Mouse (Mus musculus) liver, embryonic 12.5 days (tissue): Measurements from ENCODE around the gene Rab6a. TPM values are rescaled to one million over a fixed set of nuclear protein-coding genes. Genes with fewer than 3 reads are reported as not detected.

Experiments used
- ATAC-seq: fragments of 200-750 bp; cut with Nextera tagmentation; 2 replicates; pipeline ENCODE4 v1.8.0; 2017; ENCODE audit warnings: moderate number of reproducible peaks, mild to moderate bottlenecking, moderate library complexity
- H3K27ac ChIP-seq: fragments of 300-500 bp; sonication (generic); 2 replicates; pipeline ENCODE4 v1.5.1; 2016; ENCODE audit warnings: mild to moderate bottlenecking
- H3K27me3 ChIP-seq: fragments of 300-500 bp; sonication (generic); replicated peaks from 2 replicates; pipeline ENCODE4 v1.6.1; 2016; ENCODE audit warnings: mild to moderate bottlenecking, moderate library complexity
- H3K36me3 ChIP-seq: fragments of 300-500 bp; sonication (generic); 2 replicates; pipeline ENCODE4 v1.6.1; 2016; ENCODE audit warnings: mild to moderate bottlenecking, moderate library complexity
- H3K4me1 ChIP-seq: fragments of 300-500 bp; sonication (generic); 2 replicates; pipeline ENCODE4 v1.6.1; 2016
- H3K4me2 ChIP-seq: fragments of 300-500 bp; sonication (generic); 2 replicates; pipeline ENCODE4 v1.6.1; 2016; ENCODE audit warnings: mild to moderate bottlenecking, moderate library complexity
- H3K4me3 ChIP-seq: fragments of 300-500 bp; sonication (generic); 2 replicates; pipeline ENCODE4 v1.5.1; 2016; ENCODE audit warnings: mild to moderate bottlenecking, moderate library complexity
- H3K9ac ChIP-seq: fragments of 300-500 bp; sonication (generic); 2 replicates; pipeline ENCODE4 v1.6.1; 2016; ENCODE audit warnings: mild to moderate bottlenecking, moderate library complexity
- H3K9me3 ChIP-seq: fragments of 300-500 bp; sonication (generic); replicated peaks from 2 replicates; pipeline ENCODE4 v1.6.1; 2016; ENCODE audit warnings: mild to moderate bottlenecking, moderate library complexity
- WGBS: fragments of 180-500 bp; shearing (Covaris S2); methylation state at CpG from one replicate; pipeline ENCODE4 v1.1.7; 2016; ENCODE audit not compliant: insufficient replicate concordance; 5-methylcytosine and 5-hydroxymethylcytosine counted together
- polyA plus RNA-seq: library from polyadenylated mRNA; unstranded; fragments of >200 nt; fragmentation: Nextera tagmentation; extraction: Ambion mirVana; gene quantifications from 2 replicates; pipeline ENCODE4 v1.2.1, GENCODE M21; 2016

Rab6a gene
- polyA plus RNA-seq, 1 experiment from 2014 or later: 62.0 TPM

DNA sequence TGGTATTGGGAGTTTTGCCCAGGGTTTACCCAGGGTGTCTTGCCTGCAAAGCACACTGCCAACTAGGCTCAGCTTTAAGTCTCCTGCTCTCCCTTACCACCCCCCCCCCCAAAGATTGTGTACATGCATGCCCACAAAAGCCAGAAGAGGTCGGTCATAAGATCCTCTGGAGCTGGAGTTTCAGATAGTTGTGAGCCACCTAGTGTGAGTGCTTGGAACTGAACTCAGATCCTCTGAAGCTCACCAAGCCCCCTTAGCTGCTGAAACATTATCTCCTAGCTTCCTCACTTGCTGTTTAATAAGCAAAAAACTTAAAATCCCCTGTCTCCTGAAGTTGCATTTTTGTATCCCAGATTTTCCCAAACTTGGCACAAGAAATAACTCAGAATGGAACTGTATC lies 30.4 kb downstream of the Rab6a start:
- WGBS: 13% methylated on average over 1 of the region's 1 CpGs
- H3K27ac ChIP-seq: no peak overlapping the region
- peaks cover 53% of the 10 kb centered on the region for H3K36me3 ChIP-seq
- no peaks in the 10 kb centered on the region for H3K4me1 ChIP-seq
- H3K4me2 ChIP-seq: no peak overlapping the region
- H3K9ac ChIP-seq: no peak overlapping the region
- H3K9me3 ChIP-seq: no peaks in the 10 kb centered on the region
- ATAC-seq: no peak
- no peaks in the 10 kb centered on the region for H3K27me3 ChIP-seq
- no peak overlapping the region for H3K4me3 ChIP-seq

DNA sequence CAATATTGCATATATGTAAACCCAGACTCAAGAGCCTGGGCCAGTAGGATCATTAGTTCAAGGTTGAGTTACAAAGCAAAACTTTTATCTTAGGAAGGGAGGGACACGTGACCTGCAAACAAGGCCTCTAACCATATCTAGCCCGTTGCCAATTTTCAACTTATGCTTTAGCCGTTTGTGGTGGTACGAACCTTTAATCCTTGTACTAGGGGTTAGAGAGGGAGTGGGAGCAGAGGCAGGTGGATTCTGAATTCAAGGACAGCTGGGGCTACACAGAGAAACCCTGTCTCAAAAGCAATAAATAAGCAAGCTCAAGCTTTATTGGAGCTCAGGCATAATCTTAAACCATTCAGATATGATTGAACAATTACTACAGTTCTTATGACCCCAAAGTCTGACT lies 35.2 kb downstream of the Rab6a start:
- Histone ChIP-seq H3K36me3 (peaks cover 36% of the 10 kb centered on the region), H3K27me3 (no peaks in the 10 kb centered on the region), H3K9me3 (no peaks in the 10 kb centered on the region), H3K9ac (no peak overlapping the region), H3K4me1 (peaks cover 24% of the 10 kb centered on the region), H3K4me3 (no peak overlapping the region), H3K27ac (no peak overlapping the region), H3K4me2 (no peak overlapping the region)
- WGBS: 72% methylated on average over 4 of the region's 4 CpGs
- no peak for ATAC-seq

DNA sequence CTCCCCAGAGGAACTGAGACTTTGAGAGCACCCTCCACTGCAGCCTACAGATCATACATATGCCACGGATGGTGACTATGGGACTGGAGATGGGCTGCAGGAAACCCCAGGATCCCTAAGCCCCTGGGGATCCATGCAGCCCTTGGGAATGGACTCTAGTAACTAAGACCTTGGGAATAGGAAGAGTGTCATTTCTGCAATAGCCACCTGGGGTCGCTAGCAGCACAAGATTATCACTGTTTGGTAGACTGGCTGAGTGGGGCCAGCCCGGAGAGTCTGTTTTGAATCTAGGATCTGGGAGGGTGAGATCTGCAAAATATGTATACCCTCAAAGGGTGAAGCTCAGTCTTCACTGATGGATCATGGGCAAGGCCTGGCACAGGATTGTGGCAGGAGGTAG lies 37.9 kb downstream of the Rab6a start:
- Histone ChIP-seq H3K4me1 (peaks cover 27% of the 10 kb centered on the region), H3K9ac (no peak overlapping the region), H3K36me3 (peaks cover 24% of the 10 kb centered on the region; the same call in 1 of the 2 replicates), H3K4me2 (no peak overlapping the region), H3K27ac (no peak overlapping the region), H3K27me3 (no peaks in the 10 kb centered on the region), H3K9me3 (no peaks in the 10 kb centered on the region), H3K4me3 (no peak overlapping the region)
- ATAC-seq: peak; percentile 53
- 29% methylated on average over 3 of the region's 3 CpGs for WGBS

DNA sequence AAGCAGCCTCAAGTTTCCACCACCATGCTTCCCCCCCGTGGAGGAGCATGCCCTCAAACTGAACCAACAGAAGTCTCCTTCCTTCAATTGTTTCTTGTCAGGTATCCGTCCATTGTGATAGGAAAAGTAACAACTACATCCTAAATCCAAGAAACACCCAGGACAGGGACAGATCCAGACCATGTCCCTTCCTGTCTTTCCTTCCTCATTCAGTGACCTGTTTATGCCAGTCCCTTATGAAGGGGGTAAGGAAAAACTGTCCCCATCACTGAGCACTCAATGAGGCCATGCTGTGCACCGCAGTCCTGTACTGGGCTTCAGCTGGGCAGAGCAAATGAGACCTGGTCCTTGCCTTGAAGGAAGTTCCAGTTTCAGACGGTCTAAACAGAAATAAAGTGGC lies 41.9 kb downstream of the Rab6a start:
- WGBS: 62% methylated on average over 4 of the region's 4 CpGs
- no peaks in the 10 kb centered on the region for H3K9me3 ChIP-seq
- no peak overlapping the region for H3K9ac ChIP-seq
- no peak overlapping the region for H3K27ac ChIP-seq
- peaks cover 29% of the 10 kb centered on the region for H3K4me1 ChIP-seq
- no peaks in the 10 kb centered on the region for H3K36me3 ChIP-seq
- H3K27me3 ChIP-seq: no peaks in the 10 kb centered on the region
- H3K4me2 ChIP-seq: no peak overlapping the region
- no peak for ATAC-seq
- no peak overlapping the region for H3K4me3 ChIP-seq

DNA sequence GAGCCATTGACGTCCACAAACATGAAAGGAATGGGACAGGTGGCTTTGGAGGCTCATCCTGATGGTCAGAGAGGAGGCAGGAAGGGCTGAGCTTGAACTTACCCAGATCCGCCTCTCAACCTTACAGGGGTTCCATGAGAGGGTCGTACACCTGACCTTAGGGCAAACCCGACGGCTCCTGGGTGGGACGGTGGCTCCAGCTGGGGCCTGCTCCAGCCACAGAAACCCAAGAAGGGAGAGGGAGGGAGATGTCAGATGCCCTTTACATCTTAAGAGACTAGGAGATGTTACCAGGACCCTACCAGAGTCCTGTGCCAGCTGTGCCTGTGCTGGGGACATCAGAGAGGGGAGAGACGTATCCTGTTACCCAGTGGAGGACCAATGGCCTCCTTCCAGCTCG lies 42.6 kb downstream of the Rab6a start:
- no peaks in the 10 kb centered on the region for H3K27me3 ChIP-seq
- no peak overlapping the region for H3K4me3 ChIP-seq
- ATAC-seq: no peak
- peaks cover 26% of the 10 kb centered on the region for H3K4me1 ChIP-seq
- H3K9ac ChIP-seq: no peak overlapping the region
- no peaks in the 10 kb centered on the region for H3K9me3 ChIP-seq
- no peak overlapping the region for H3K27ac ChIP-seq
- no peaks in the 10 kb centered on the region for H3K36me3 ChIP-seq
- H3K4me2 ChIP-seq: no peak overlapping the region
- WGBS: 67% methylated on average over 8 of the region's 8 CpGs

DNA sequence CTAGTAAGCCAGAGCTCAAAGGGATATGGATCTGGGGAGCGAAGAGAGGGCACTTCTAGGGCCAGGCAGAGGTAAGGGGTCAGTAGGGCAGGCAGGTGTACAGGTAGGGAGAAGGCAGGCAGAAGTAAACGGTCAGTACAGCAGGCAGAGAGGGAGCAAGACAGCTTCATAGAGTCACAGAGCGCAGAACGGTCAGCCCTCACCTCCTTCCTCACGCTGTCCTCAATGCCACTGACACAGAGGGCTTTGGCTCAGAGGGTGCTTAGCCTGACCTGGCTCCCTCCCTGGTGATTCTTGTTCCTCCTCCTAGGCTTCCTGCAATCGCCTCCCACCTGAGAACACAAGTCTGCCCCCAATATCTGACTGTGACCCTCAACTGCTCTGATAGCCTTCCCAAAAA lies 43.2 kb downstream of the Rab6a start:
- Histone ChIP-seq H3K4me1 (peaks cover 20% of the 10 kb centered on the region), H3K36me3 (no peaks in the 10 kb centered on the region), H3K27me3 (no peaks in the 10 kb centered on the region), H3K4me2 (no peak overlapping the region), H3K9me3 (no peaks in the 10 kb centered on the region), H3K4me3 (no peak overlapping the region), H3K9ac (no peak overlapping the region), H3K27ac (no peak overlapping the region)
- ATAC-seq: no peak
- WGBS: 76% methylated on average over 6 of the region's 6 CpGs

DNA sequence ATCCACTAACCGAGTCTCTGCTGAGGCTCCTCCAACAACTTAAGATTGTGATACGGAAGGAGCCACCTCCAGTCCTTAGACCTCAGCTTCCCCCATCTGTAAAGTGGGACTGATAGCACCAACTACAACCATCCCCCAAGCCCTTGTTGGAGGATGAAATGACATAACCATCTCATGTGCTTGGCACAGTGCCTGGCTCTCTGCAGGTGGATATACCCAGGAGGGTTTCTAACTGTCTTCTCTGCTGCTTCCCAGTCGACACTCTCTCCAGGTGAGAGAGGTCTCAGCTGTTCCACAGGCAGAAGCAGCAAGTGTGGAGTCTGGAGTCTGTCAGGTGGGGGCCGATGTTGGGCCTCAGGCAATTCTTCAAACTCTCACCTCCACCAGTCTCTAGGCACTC lies 43.8 kb downstream of the Rab6a start:
- WGBS: 42% methylated on average over 4 of the region's 4 CpGs
- Histone ChIP-seq H3K4me1 (peaks cover 18% of the 10 kb centered on the region), H3K27ac (no peak overlapping the region), H3K9me3 (no peaks in the 10 kb centered on the region), H3K36me3 (no peaks in the 10 kb centered on the region), H3K4me2 (no peak overlapping the region), H3K27me3 (no peaks in the 10 kb centered on the region), H3K4me3 (no peak overlapping the region), H3K9ac (no peak overlapping the region)
- no peak for ATAC-seq

DNA sequence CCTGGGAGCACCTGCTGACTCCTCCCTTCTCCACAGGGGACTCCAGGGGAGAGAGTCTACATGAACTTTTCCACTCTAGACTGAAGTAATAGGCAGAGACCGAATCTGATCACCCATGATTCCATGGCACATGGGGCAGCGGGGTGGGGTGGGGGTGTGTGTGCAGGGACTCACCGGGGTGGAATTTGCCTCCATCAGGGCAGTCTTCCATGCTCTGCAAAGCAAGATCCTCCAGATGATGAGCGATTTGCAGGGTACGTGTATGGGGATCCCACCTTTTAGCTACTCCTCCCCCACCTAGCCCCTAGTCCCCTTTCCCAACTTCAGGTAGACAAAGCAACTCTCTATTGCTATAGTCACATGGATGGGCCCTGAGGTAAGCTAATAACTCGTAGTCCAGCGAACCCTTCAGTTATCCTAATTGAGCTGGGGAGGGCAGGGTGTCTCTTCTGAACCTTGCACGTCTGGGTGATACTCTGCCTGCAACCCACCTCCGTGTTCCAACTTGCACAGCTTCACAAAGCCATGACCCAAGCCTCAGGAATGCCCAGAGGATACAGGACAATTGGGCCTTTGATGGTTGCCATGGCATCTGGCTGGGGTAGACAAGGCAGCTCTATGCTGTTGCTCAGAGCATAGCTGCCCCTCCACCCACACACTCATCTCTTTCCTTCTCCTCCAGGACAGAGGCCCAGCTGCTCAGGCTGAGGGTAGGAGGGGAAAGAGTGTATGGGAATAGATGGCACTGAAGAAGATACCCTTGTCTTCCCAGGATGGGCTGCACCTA lies 46.5 kb downstream of the Rab6a start:
- Histone ChIP-seq H3K4me3 (no peak overlapping the region), H3K4me2 (no peak overlapping the region), H3K27me3 (no peaks in the 10 kb centered on the region), H3K4me1 (peaks cover 9% of the 10 kb centered on the region; the same call in 1 of the 2 replicates), H3K9me3 (no peaks in the 10 kb centered on the region), H3K27ac (no peak overlapping the region), H3K9ac (no peak overlapping the region), H3K36me3 (no peaks in the 10 kb centered on the region)
- ATAC-seq: no peak
- 75% methylated on average over 9 of the region's 9 CpGs for WGBS

DNA sequence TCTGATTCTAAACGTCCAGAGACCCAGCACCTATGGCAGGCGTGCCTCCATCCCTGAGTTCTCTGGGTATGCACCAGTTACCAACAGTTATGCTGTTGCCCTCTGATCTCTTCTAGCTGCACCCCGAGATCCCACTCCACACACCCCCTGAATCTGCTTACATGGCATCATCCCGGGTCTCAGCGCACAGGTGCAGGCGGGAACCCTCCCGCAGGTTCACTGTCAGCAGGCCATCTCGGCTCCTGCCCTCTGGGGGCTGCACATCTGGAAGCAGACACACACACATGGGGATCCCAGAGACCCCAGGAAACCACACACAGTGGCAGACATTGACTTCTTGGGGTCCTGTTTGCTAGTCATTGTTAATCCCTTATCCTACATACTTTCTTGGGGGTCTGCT lies 47.2 kb downstream of the Rab6a start:
- H3K9me3 ChIP-seq: no peaks in the 10 kb centered on the region
- H3K4me3 ChIP-seq: no peak overlapping the region
- H3K27me3 ChIP-seq: no peaks in the 10 kb centered on the region
- peaks cover 9% of the 10 kb centered on the region; the same call in 1 of the 2 replicates for H3K4me1 ChIP-seq
- H3K4me2 ChIP-seq: no peak overlapping the region
- 73% methylated on average over 8 of the region's 8 CpGs for WGBS
- H3K9ac ChIP-seq: no peak overlapping the region
- H3K36me3 ChIP-seq: no peaks in the 10 kb centered on the region
- no peak overlapping the region for H3K27ac ChIP-seq
- ATAC-seq: no peak

DNA sequence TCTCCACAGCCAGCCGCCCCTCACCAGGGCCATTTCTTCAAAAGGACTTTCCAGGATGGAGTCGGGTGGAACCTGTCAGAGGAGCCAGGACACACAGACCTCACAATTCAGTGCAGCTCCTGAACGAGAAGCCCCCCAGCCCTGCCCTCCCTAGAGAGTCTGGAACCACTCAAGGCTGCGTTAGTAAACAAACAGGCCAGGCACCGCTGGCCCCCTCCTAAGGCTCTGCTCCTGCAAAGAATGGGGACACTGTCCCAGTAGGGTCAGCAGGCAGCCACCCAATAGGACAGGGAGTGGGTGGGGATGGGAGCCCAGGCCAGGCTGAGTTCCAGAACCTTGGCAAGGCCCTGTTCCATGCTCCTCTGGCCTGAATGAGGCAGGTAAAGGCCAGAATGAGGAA lies 49.5 kb downstream of the Rab6a start:
- no peak for ATAC-seq
- Histone ChIP-seq H3K4me3 (no peak overlapping the region), H3K9me3 (no peaks in the 10 kb centered on the region), H3K9ac (no peak overlapping the region), H3K27ac (no peak overlapping the region), H3K36me3 (no peaks in the 10 kb centered on the region), H3K27me3 (peaks cover 5% of the 10 kb centered on the region; the same call in 1 of the 2 replicates), H3K4me1 (0 out of 2 replicates have a peak, but pooled peaks cover 5% of the 10 kb centered on the region), H3K4me2 (no peak overlapping the region)
- WGBS: 61% methylated on average over 5 of the region's 5 CpGs

DNA sequence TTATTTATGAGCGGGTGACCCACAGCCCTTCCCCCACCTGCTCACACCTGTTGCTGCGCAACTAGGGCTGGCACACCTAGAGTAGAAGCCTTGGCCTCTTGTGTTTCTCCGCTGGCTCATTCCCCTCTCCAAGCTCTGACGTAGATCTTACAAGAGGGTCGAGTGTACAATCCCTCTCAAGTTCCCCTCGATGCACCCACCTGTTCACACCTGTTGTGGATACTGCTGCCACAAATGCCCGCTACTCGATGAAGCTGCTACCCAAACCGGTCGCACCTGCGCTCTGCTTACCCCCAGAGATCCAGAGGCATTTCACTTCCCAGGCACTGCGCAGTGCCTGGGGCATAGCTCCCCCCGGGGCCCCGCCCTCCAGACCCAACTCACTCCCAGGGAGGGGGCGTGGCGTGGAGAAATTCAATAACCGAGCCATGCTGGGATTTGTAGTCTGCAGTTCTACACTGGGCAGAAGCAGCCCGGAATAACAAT lies 50.9 kb downstream of the Rab6a start:
- WGBS: 35% methylated on average over 18 of the region's 18 CpGs

DNA sequence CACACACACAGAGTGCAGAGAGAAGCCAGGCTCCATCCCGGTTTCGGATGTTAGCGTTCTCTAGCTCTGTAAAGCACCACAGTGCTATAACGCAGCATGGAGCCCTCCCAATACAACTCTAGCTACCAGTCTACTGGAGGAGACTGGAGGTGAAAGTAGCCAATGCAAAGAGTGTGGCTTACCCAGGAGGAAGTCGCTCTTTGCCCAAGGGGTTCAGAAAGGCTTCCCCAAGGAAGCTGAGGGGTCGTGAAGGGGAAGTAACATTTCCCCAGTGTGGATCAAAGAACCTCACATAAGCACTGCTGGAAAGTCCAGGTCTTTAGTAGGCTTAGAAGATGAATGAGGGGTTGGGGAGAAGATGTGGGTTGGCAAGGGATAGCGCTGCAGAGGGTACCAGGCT lies 54.1 kb downstream of the Rab6a start:
- H3K27ac ChIP-seq: no peak overlapping the region
- peaks cover 19% of the 10 kb centered on the region for H3K4me1 ChIP-seq
- H3K9me3 ChIP-seq: no peaks in the 10 kb centered on the region
- no peak for ATAC-seq
- 64% methylated on average over 7 of the region's 7 CpGs for WGBS
- no peak overlapping the region for H3K4me3 ChIP-seq
- no peaks in the 10 kb centered on the region for H3K36me3 ChIP-seq
- H3K27me3 ChIP-seq: peaks cover 29% of the 10 kb centered on the region
- H3K4me2 ChIP-seq: no peak overlapping the region
- no peak overlapping the region for H3K9ac ChIP-seq

More for the DNA sequence above, 50.9 kb downstream of the Rab6a start:
- Histone ChIP-seq H3K9me3 (no peaks in the 10 kb centered on the region), H3K4me1 (peaks cover 8% of the 10 kb centered on the region; the same call in 1 of the 2 replicates), H3K4me3 (peak overlapping the region; percentile 11; the same call in 1 of the 2 replicates), H3K9ac (no peak overlapping the region), H3K27ac (no peak overlapping the region), H3K36me3 (no peaks in the 10 kb centered on the region), H3K27me3 (peaks cover 12% of the 10 kb centered on the region; the same call in 1 of the 2 replicates), H3K4me2 (peak overlapping the region; percentile 37)
- 0 out of 2 replicates have a peak, but pooled peaks have one; percentile 44 for ATAC-seq
